Mouse (Mus musculus) intestine, embryonic 16.5 days (tissue): Measurements from ENCODE around the gene Tln1. TPM values are rescaled to one million over a fixed set of nuclear protein-coding genes. Genes with fewer than 3 reads are reported as not detected.

Experiments used
- ATAC-seq: fragments of 200-750 bp; cut with Nextera tagmentation; 2 replicates; pipeline ENCODE4 v1.8.0; 2017; ENCODE audit warnings: moderate TSS enrichment, moderate library complexity
- H3K27ac ChIP-seq: fragments of 300-500 bp; sonication (generic); 2 replicates; pipeline ENCODE4 v1.5.1; 2014; ENCODE audit warnings: mild to moderate bottlenecking, low read length
- H3K27me3 ChIP-seq: fragments of 300-500 bp; sonication (generic); replicated peaks from 2 replicates; pipeline ENCODE4 v1.6.1; 2014; ENCODE audit warnings: low read length, control low read depth, mixed read lengths; ENCODE audit not compliant: control insufficient read depth, insufficient read depth
- H3K36me3 ChIP-seq: fragments of 300-500 bp; sonication (generic); 2 replicates; pipeline ENCODE4 v1.6.1; 2014; ENCODE audit warnings: low read length, control low read depth; ENCODE audit not compliant: control insufficient read depth, insufficient read depth
- H3K4me1 ChIP-seq: fragments of 300-500 bp; sonication (generic); 2 replicates; pipeline ENCODE4 v1.6.1; 2014; ENCODE audit warnings: low read length, control low read depth, mixed read lengths; ENCODE audit not compliant: control insufficient read depth, insufficient read depth
- H3K4me2 ChIP-seq: fragments of 300-500 bp; sonication (generic); 2 replicates; pipeline ENCODE4 v1.6.1; 2014; ENCODE audit warnings: low read depth, low read length, control low read depth
- H3K4me3 ChIP-seq: fragments of 300-500 bp; sonication (generic); 2 replicates; pipeline ENCODE4 v1.5.1; 2014; ENCODE audit warnings: mild to moderate bottlenecking, low read length
- H3K9ac ChIP-seq: fragments of 300-500 bp; sonication (generic); 2 replicates; pipeline ENCODE4 v1.6.1; 2014; ENCODE audit warnings: low read depth, low read length
- H3K9me3 ChIP-seq: fragments of 300-500 bp; sonication (generic); 2 replicates; pipeline ENCODE4 v1.6.1; 2016; ENCODE audit warnings: low read length, control low read depth; ENCODE audit not compliant: control insufficient read depth
- WGBS: fragments of 180-500 bp; shearing (Covaris S2); extraction: QIAGEN DNeasy Blood & Tissue Kit; methylation state at CpG from one replicate; pipeline ENCODE4 v1.1.7; 2014; 5-methylcytosine and 5-hydroxymethylcytosine counted together
- polyA plus RNA-seq: library from polyadenylated mRNA; unstranded; fragments of >200 nt; fragmentation: Nextera tagmentation; extraction: Ambion mirVana; gene quantifications from 2 replicates; pipeline ENCODE4 v1.2.1, GENCODE M21; 2015

Tln1 gene
- polyA plus RNA-seq, 1 experiment from 2014 or later, result 41.2 TPM

DNA sequence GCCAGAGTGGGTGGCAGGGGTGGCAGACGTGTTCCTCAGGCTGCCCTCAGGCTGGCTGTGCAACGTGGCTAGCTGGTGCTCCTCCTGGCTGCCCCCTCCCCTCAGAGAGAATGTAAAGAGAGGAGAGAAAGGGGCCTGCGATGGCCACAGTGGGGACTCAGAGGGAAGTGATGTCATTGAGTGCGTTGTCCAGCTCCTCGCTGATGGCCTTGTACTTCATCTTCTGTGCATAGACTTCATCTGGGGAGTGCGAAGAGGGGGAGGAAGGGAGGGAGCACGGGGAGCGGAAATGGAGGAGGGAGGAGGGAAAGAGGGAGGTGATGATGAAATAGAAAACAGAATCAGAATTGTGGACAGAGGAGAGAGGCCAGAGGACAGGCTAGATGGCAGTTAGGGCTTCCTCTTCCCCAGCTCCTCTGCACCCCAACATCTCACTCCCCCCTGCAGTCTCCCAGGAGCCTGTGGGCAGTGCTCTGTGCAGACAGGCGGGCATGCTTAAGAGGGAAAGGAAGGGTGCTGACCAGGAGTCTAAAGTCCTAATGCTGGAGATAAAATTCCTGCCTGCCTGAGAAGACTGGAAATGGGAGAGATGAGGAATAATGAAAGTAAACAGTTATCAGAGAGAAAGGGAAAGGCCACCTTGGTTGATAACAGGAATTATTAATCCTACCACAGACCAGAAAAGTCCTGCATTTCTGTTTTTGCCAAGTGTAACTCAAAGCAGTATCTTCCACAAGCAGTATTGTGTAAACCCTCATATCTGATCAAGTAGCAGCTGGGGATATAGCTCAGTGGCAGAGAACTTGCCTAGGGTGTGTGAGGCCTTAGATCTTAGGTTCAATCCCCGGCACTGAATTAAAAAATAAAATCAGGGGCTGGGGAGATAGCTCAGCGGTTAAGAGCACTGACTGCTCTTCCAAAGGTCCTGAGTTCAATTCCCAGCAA is 46.5 kb downstream of the Tln1 start:
- H3K9me3 ChIP-seq, result no peaks in the 10 kb centered on the region
- no peaks in the 10 kb centered on the region for H3K36me3 ChIP-seq
- H3K4me3 ChIP-seq, result no peak overlapping the region
- WGBS, result 59% methylated on average over 11 of the region's 11 CpGs
- peaks cover 4% of the 10 kb centered on the region; the same call in 1 of the 2 replicates for H3K27me3 ChIP-seq
- H3K27ac ChIP-seq, result no peak overlapping the region
- H3K4me1 ChIP-seq, result peaks cover 15% of the 10 kb centered on the region
- H3K4me2 ChIP-seq, result no peak overlapping the region
- ATAC-seq, result peak; percentile 30
- H3K9ac ChIP-seq, result no peak overlapping the region

- H3K27me3 ChIP-seq, result no peaks in the 10 kb centered on the region
- no peak overlapping the region for H3K27ac ChIP-seq
- 68% methylated on average over 4 of the region's 4 CpGs for WGBS
- H3K4me1 ChIP-seq, result peaks cover 8% of the 10 kb centered on the region
- no peak overlapping the region for H3K9ac ChIP-seq
- H3K9me3 ChIP-seq, result no peaks in the 10 kb centered on the region
- no peak for ATAC-seq
- H3K4me3 ChIP-seq, result no peak overlapping the region
- H3K4me2 ChIP-seq, result no peak overlapping the region
- H3K36me3 ChIP-seq, result no peaks in the 10 kb centered on the region
These were observed 48.7 kb downstream of the Tln1 start for GRCm38 (mm10) chr4:43513791-43514190.

- no peak overlapping the region for H3K4me3 ChIP-seq
These were observed 49.2 kb downstream of the Tln1 start for GRCm38 (mm10) chr4:43513300-43513699.

GRCm38 (mm10) chr4:43512653-43513052 is 49.8 kb downstream of the Tln1 start:
- Histone ChIP-seq H3K9ac (no peak overlapping the region), H3K4me3 (no peak overlapping the region), H3K4me2 (no peak overlapping the region), H3K4me1 (peaks cover 17% of the 10 kb centered on the region), H3K36me3 (no peaks in the 10 kb centered on the region), H3K9me3 (no peaks in the 10 kb centered on the region), H3K27me3 (no peaks in the 10 kb centered on the region), H3K27ac (no peak overlapping the region)
- ATAC-seq, result no peak
- WGBS, result 68% methylated on average over 7 of the region's 7 CpGs

More at GRCm38 (mm10) chr4:43513300-43513699, 49.2 kb downstream of the Tln1 start:
- Histone ChIP-seq H3K27me3 (no peaks in the 10 kb centered on the region), H3K9ac (no peak overlapping the region), H3K9me3 (no peaks in the 10 kb centered on the region), H3K27ac (no peak overlapping the region), H3K4me1 (peaks cover 11% of the 10 kb centered on the region), H3K36me3 (no peaks in the 10 kb centered on the region), H3K4me2 (no peak overlapping the region)
- ATAC-seq, result no peak
- WGBS, result 91% methylated on average over 4 of the region's 4 CpGs

- ATAC-seq, result no peak
- Histone ChIP-seq H3K9ac (no peak overlapping the region), H3K27ac (no peak overlapping the region), H3K36me3 (no peaks in the 10 kb centered on the region), H3K4me2 (no peak overlapping the region), H3K9me3 (no peaks in the 10 kb centered on the region), H3K4me1 (peaks cover 22% of the 10 kb centered on the region), H3K27me3 (no peaks in the 10 kb centered on the region), H3K4me3 (no peak overlapping the region)
- WGBS, result 76% methylated on average over 19 of the region's 19 CpGs
These were observed 50.6 kb downstream of the Tln1 start for GRCm38 (mm10) chr4:43511675-43512454.

DNA sequence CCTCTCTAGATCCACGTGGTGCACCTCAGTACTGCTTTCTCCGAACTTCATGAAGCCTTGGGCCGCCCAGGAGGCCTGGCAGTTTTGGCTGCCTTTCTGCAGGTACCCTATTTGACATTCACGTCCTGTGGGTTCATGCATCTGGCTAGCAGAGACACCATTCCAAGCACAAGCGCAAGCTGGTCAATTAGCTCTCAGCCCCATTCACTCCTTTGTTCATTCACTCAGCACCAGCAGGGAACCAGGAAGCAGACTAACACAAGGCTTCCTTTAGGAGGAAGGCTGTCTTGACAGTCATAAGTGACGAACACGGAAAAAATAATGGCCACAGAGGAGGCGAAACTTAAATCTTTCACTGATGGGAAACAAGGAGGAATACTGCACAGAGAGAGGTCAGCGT is 53.4 kb downstream of the Tln1 start:
- peak; percentile 10 for ATAC-seq
- peak overlapping the region; percentile 77 for H3K4me2 ChIP-seq
- H3K36me3 ChIP-seq, result no peaks in the 10 kb centered on the region
- WGBS, result 41% methylated on average over 9 of the region's 9 CpGs
- H3K4me1 ChIP-seq, result peaks cover 27% of the 10 kb centered on the region
- H3K9me3 ChIP-seq, result no peaks in the 10 kb centered on the region
- peak overlapping the region; percentile 86 for H3K27ac ChIP-seq
- H3K4me3 ChIP-seq, result peak overlapping the region; percentile 64
- H3K27me3 ChIP-seq, result no peaks in the 10 kb centered on the region
- H3K9ac ChIP-seq, result peak overlapping the region; percentile 78

DNA sequence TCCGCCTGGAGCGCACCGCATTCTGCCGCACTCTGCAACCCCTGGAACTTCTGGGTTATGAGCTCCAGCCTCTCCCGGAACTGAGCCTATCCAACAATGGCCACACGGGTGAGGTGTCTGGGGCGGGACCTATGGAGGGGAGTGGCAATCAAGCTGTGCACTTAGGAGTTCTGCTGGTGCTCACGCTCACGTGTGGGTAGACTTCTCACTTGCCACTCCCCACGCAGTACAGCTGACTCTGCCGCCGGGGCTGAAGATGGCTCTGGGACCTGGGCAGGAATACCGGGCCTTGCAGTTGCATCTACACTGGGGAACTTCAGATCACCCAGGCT is 53.9 kb downstream of the Tln1 start:
- peak overlapping the region; percentile 86 for H3K27ac ChIP-seq
- 5% methylated on average over 13 of the region's 13 CpGs for WGBS

DNA sequence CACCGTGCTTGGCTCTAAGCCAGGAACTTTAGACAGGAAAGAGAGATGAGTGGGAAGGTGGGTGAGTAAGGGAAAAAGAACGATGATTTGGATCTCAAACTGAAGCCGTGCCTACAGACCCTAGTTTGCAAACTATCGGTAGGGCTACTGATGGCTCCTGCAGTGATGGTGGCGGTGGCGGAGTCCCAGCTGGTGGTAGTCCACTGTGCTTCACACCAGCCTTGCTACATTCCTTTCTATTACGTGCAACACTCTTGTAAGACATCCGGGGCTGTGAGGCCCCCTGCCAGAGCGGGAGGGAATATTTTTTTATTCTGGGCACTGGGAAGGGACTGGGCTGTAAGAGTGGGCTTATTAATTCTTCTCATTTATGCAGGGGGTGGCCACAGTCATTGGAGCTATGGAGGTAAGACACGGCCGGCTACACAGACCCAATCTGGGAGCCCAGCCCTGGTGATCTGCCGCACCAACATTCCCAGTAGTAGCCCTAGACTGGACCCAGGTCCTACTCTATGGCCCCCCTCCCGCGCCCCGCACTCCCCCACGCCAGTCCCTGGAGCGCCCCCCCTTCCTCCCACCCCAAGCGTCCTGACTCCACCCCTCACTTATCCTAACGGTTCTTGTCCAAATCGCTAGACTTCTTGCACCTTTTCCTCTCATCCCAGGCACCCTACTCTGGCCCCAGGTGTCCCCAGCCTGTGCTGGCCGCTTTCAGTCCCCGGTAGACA is 54.4 kb downstream of the Tln1 start:
- peak; percentile 41 for ATAC-seq
- H3K4me2 ChIP-seq, result peak overlapping the region; percentile 77
- WGBS, result 6% methylated on average over 22 of the region's 22 CpGs
- H3K4me1 ChIP-seq, result peaks cover 33% of the 10 kb centered on the region
- H3K9ac ChIP-seq, result peak overlapping the region; percentile 78
- no peaks in the 10 kb centered on the region for H3K36me3 ChIP-seq
- no peaks in the 10 kb centered on the region for H3K27me3 ChIP-seq
- H3K27ac ChIP-seq, result peak overlapping the region; percentile 86
- peak overlapping the region; percentile 64 for H3K4me3 ChIP-seq
- H3K9me3 ChIP-seq, result no peaks in the 10 kb centered on the region

More for the DNA sequence above, 53.9 kb downstream of the Tln1 start:
- ATAC-seq, result peak; percentile 83
- H3K4me1 ChIP-seq, result peaks cover 29% of the 10 kb centered on the region
- peak overlapping the region; percentile 64 for H3K4me3 ChIP-seq
- no peaks in the 10 kb centered on the region for H3K27me3 ChIP-seq
- H3K9me3 ChIP-seq, result no peaks in the 10 kb centered on the region
- H3K4me2 ChIP-seq, result peak overlapping the region; percentile 77
- peak overlapping the region; percentile 78 for H3K9ac ChIP-seq
- no peaks in the 10 kb centered on the region for H3K36me3 ChIP-seq
